ENCODE assay signal across 10 mouse cellular contexts in genomic region chr1:109982809-109983536, GRCm38 (mm10). TPM values are rescaled to one million over a fixed set of nuclear protein-coding genes. Genes with fewer than 3 reads are reported as not detected.
DNase-seq lines count a peak whose midpoint lies in the region; ATAC-seq and TF ChIP-seq lines count a peak whose summit lies in the region.
"Had no signal": no experiment of that assay in that cellular context is flagged by ENCODE, and none has a peak within 500 bp of the region (broad histone marks: within the 10 kb centered on the region; RNA-seq: fewer than 3 reads in every experiment).

No protein-coding gene starts in this region.

- H3K27me3 ChIP-seq in heart, embryonic 10.5 days (ENCODE audit: insufficient read depth, poor library complexity, severe bottlenecking): peaks cover 14% of the 10 kb centered on the region
- no peaks in the 10 kb centered on the region for H3K27me3 ChIP-seq in forebrain, embryonic 16.5 days (replicated peaks; ENCODE audit: control insufficient read depth, insufficient read depth, low read length)

- peak overlapping the region; percentile 67 for H3K9ac ChIP-seq in forebrain, embryonic 16.5 days (replicated peaks; ENCODE audit: low read depth, low read length)

- TF ChIP-seq CTCF in left cerebral cortex, adult 2 months (IDR thresholded peaks at IDR 0.05): no peak

- peak; percentile 86 for ATAC-seq in forebrain, embryonic 16.5 days

- H3K27ac ChIP-seq in heart, embryonic 10.5 days: no peak overlapping the region
- peak overlapping the region; percentile 67 for H3K27ac ChIP-seq in forebrain, embryonic 16.5 days (ENCODE audit: low read length)
- H3K27ac ChIP-seq in left cerebral cortex, adult 2 months: peak overlapping the region; percentile 83

- H3K4me2 ChIP-seq in forebrain, embryonic 16.5 days (ENCODE audit: low read length): peak overlapping the region; percentile 75

- DNase-seq in heart, embryonic 10.5 days (ENCODE audit: low spot score): no peak
- DNase-seq in heart, postnatal 4 days: no peak
- DNase-seq in cerebellum, adult 18-20 months: peak; percentile 75 to 83
- DNase-seq in left cerebral cortex, adult 2 months (ENCODE audit: extremely low spot score in 1 of 2, low spot score in 2 of 2): peak; percentile 38 to 51
- peak; percentile 45 for DNase-seq in neural tube, embryonic 10.5 days (ENCODE audit: extremely low spot score, low spot score)
- DNase-seq in spleen, adult 12 weeks (ENCODE audit: low spot score): no peak
- no peak for DNase-seq in lung, postnatal 25 days (ENCODE audit: low spot score)

- no peaks in the 10 kb centered on the region for H3K9me3 ChIP-seq in heart, embryonic 10.5 days
- no peaks in the 10 kb centered on the region for H3K9me3 ChIP-seq in forebrain, embryonic 16.5 days (ENCODE audit: control insufficient read depth, low read length)

- H3K36me3 ChIP-seq in heart, embryonic 10.5 days: no peaks in the 10 kb centered on the region
- no peaks in the 10 kb centered on the region for H3K36me3 ChIP-seq in forebrain, embryonic 16.5 days (ENCODE audit: control insufficient read depth, insufficient read depth)

- WGBS in heart, embryonic 10.5 days: 2% methylated on average over 38 of the region's 38 CpGs
- WGBS in forebrain, embryonic 16.5 days: under 1% methylated on average over 38 of the region's 38 CpGs

- peaks cover 4% of the 10 kb centered on the region; the same call in 1 of the 2 replicates for H3K4me1 ChIP-seq in heart, embryonic 10.5 days
- H3K4me1 ChIP-seq in forebrain, embryonic 16.5 days (replicated peaks; ENCODE audit: control insufficient read depth, insufficient read depth, low read length): peaks cover 11% of the 10 kb centered on the region

- intact Hi-C loops in left cerebral cortex, adult 2 months (cut with DNase I): loop anchor here (5.0 kb wide), 2 partner anchors 84 to 471 kb away; no protein-coding TSS in a partner anchor

- H3K4me3 ChIP-seq in heart, embryonic 10.5 days: peak overlapping the region; percentile 68
- peak overlapping the region; percentile 72 for H3K4me3 ChIP-seq in forebrain, embryonic 16.5 days (replicated peaks; ENCODE audit: low read length)
- peak overlapping the region; percentile 61 for H3K4me3 ChIP-seq in left cerebral cortex, adult 2 months
- H3K4me3 ChIP-seq: erythroblast, embryonic 14.5 days had no signal

RNA-seq across cellular contexts. Expression of gene Cdh7, which starts 0.7 kb away (rescaled TPM):
- polyA plus RNA-seq in heart, embryonic 10.5 days (2016; fragmentation: Nextera tagmentation; extraction: Ambion mirVana): 0.21 and 0.54 TPM in 2 replicates
- total RNA-seq in heart, postnatal 4 days (2021): not detected
- polyA plus RNA-seq in forebrain, embryonic 16.5 days (2015; fragmentation: Nextera tagmentation; extraction: Ambion mirVana): 9.6 and 13.6 TPM in 2 replicates
- 10 to 100 TPM; 23.5 to 26.6 TPM for total RNA-seq in left cerebral cortex, adult 2 months (2021)
- polyA plus RNA-seq: erythroblast, embryonic 14.5 days; small intestine, adult 2 months had no signal

Comparison
In these comparisons a context has a peak if more than half of its experiments do, and no peak if none do; other contexts are left out.
1. DNase-seq: peak in cerebellum, adult 18-20 months (2 of 2), left cerebral cortex, adult 2 months (2 of 2) and neural tube, embryonic 10.5 days (single experiment); none in heart, embryonic 10.5 days (single experiment), heart, postnatal 4 days (single experiment), spleen, adult 12 weeks (single experiment) and lung, postnatal 25 days (single experiment).
2. RNA of gene Cdh7, which starts 0.7 kb away (total RNA-seq): 23.5 to 26.6 TPM in left cerebral cortex, adult 2 months; not detected in heart, postnatal 4 days; every median in the first group is over 10 times any median in the second.
3. Peak in every context shown above with its lines, with median percentiles within 50 percentile points of each other: H3K4me3 ChIP-seq.